14 mouse cellular contexts compared by ENCODE assay signal in the genomic region with DNA sequence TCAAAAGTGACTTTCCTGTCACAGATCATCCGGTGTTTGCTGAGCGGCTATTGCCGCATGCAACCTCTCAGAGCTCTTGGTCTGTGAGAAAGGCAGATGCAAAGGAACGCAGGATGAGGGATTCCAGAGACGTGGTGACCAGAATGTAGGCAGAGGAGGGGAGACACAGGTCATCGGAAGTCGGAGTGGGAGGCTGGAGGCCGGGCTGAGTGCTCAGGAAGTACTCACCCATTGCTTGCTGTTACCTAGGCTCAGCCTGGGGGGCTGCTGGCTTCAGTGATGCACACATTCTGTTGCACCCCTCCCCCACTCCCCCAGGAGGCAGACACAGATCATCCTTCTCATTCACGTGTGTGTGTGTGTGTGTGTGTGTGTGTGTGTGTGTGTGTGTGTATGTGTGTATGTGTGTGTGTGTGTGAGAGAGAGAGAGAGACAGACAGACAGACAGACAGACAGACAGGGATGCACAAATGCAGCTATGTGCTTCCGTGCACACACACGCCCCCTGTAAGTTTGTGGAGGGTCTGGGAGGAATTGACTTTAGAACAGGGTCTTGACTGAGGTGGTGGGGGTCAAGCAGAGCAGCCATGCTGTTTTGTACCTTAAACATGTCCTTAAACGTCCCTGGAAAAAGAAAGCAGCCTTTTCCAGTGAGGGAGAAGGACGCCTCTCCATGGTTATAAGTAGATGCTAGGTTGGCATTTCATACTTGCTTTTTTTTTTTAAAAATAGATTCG.
DNase-seq lines count a peak whose midpoint lies in the region; ATAC-seq and TF ChIP-seq lines count a peak whose summit lies in the region.
"Had no signal": no experiment of that assay in that cellular context is flagged by ENCODE, and none has a peak within 500 bp of the region (broad histone marks: within the 10 kb centered on the region; RNA-seq: fewer than 3 reads in every experiment).

No protein-coding gene starts in this region.

- TF ChIP-seq POLR2A in cortical plate, adult 2 months (IDR thresholded peaks at IDR 0.05; ENCODE audit: extremely low read depth, insufficient read depth, low read length), result no peak

- peaks cover 7% of the 10 kb centered on the region; the same call in 1 of the 2 replicates for H3K4me1 ChIP-seq in liver, postnatal 0 days (ENCODE audit: insufficient read depth)
- H3K4me1 ChIP-seq in liver, embryonic 12.5 days, result peaks cover 18% of the 10 kb centered on the region; the same call in 1 of the 2 replicates
- H3K4me1 ChIP-seq in cortical plate, adult 2 months (ENCODE audit: control insufficient read depth, insufficient read depth, low read length), result peaks cover 35% of the 10 kb centered on the region

- 47% methylated on average over 14 of the region's 14 CpGs for WGBS in liver, postnatal 0 days (ENCODE audit: insufficient replicate concordance)
- WGBS in liver, embryonic 12.5 days (ENCODE audit: insufficient replicate concordance), result 41% methylated on average over 14 of the region's 14 CpGs

- H3K9ac ChIP-seq in liver, postnatal 0 days (replicated peaks), result no peak overlapping the region; the same call in 1 of the 2 replicates
- no peak overlapping the region for H3K9ac ChIP-seq in liver, embryonic 12.5 days
- H3K9ac ChIP-seq: hindbrain, embryonic 12.5 days; liver, embryonic 13.5 days had no signal

- no peak overlapping the region for H3K4me3 ChIP-seq in liver, postnatal 0 days (ENCODE audit: low read depth, low read length)
- no peak overlapping the region for H3K4me3 ChIP-seq in liver, embryonic 12.5 days
- no peak overlapping the region for H3K4me3 ChIP-seq in cortical plate, adult 2 months (ENCODE audit: insufficient read depth, low read length)
- H3K4me3 ChIP-seq: hindbrain, embryonic 12.5 days; liver, embryonic 13.5 days; myocyte had no signal

- H3K27ac ChIP-seq in liver, postnatal 0 days (ENCODE audit: low read depth), result peak overlapping the region; percentile 75
- H3K27ac ChIP-seq in liver, embryonic 12.5 days, result no peak overlapping the region
- peak overlapping the region; percentile 38; the same call in 1 of the 2 replicates for H3K27ac ChIP-seq in cortical plate, adult 2 months (ENCODE audit: insufficient read depth, low read length)
- H3K27ac ChIP-seq: hindbrain, embryonic 12.5 days; kidney, postnatal 0 days; liver, embryonic 13.5 days; macrophage had no signal

- TF ChIP-seq EP300 in liver, postnatal 0 days (IDR thresholded peaks at IDR 0.05; ENCODE audit: low read depth), result no peak

- H3K36me3 ChIP-seq in liver, postnatal 0 days (replicated peaks; ENCODE audit: insufficient read depth, low read length), result no peaks in the 10 kb centered on the region
- no peaks in the 10 kb centered on the region for H3K36me3 ChIP-seq in liver, embryonic 12.5 days
- H3K36me3 ChIP-seq: hindbrain, embryonic 12.5 days; liver, embryonic 13.5 days had no signal

- H3K4me2 ChIP-seq in liver, postnatal 0 days (ENCODE audit: low read depth, low read length), result no peak overlapping the region
- no peak overlapping the region for H3K4me2 ChIP-seq in liver, embryonic 12.5 days
- H3K4me2 ChIP-seq: hindbrain, embryonic 12.5 days; liver, embryonic 13.5 days had no signal

- no peaks in the 10 kb centered on the region for H3K9me3 ChIP-seq in liver, postnatal 0 days (ENCODE audit: low read length)
- H3K9me3 ChIP-seq in liver, embryonic 12.5 days (replicated peaks), result no peaks in the 10 kb centered on the region
- H3K9me3 ChIP-seq: hindbrain, embryonic 12.5 days; liver, embryonic 13.5 days had no signal

- no peak for TF ChIP-seq CTCF in liver, postnatal 0 days (IDR thresholded peaks at IDR 0.05; ENCODE audit: low read depth)
- TF ChIP-seq CTCF in cortical plate, adult 2 months (IDR thresholded peaks at IDR 0.05; ENCODE audit: extremely low read depth, insufficient read depth, low read length), result no peak

- DNase-seq in cerebellum, adult 11-12 months, result peak; percentile 36
- DNase-seq in cerebellum, postnatal 4 days (ENCODE audit: low spot score in 2 of 2), result no peak
- peak; percentile 23 for DNase-seq in liver, postnatal 0 days
- DNase-seq in thymus, postnatal 14 days, result peak; percentile 55
- DNase-seq in kidney, adult 11 months, result no peak
- no peak for DNase-seq in gastrocnemius, adult 18-20 months (ENCODE audit: low spot score)
- DNase-seq: liver, embryonic 13.5 days had no signal

- no peaks in the 10 kb centered on the region for H3K27me3 ChIP-seq in liver, postnatal 0 days (ENCODE audit: insufficient read depth, low read length)
- H3K27me3 ChIP-seq in liver, embryonic 12.5 days (replicated peaks), result peaks cover 3% of the 10 kb centered on the region; the same call in 1 of the 2 replicates
- H3K27me3 ChIP-seq: hindbrain, embryonic 12.5 days; liver, embryonic 13.5 days; Patski had no signal

- ATAC-seq in liver, postnatal 0 days, result no peak
- ATAC-seq in liver, embryonic 12.5 days, result no peak
- ATAC-seq: Patski had no signal

Comparison
In these comparisons a context has a peak if more than half of its experiments do, and no peak if none do; other contexts are left out.
1. DNase-seq: peak in cerebellum, adult 11-12 months (single experiment), liver, postnatal 0 days (single experiment) and thymus, postnatal 14 days (single experiment); none in cerebellum, postnatal 4 days (0 of 2), kidney, adult 11 months (single experiment) and gastrocnemius, adult 18-20 months (single experiment).